18 mouse cellular contexts compared by ENCODE assay signal in genomic region chr9:78504679-78505078, GRCm38 (mm10). TPM values are rescaled to one million over a fixed set of nuclear protein-coding genes. Genes with fewer than 3 reads are reported as not detected.
DNase-seq lines count a peak whose midpoint lies in the region; ATAC-seq and TF ChIP-seq lines count a peak whose summit lies in the region.
"Had no signal": no experiment of that assay in that cellular context is flagged by ENCODE, and none has a peak within 500 bp of the region (broad histone marks: within the 10 kb centered on the region; RNA-seq: fewer than 3 reads in every experiment).

No protein-coding gene starts in this region.

- H3K9me3 ChIP-seq in hindbrain, embryonic 13.5 days: no peaks in the 10 kb centered on the region
- no peaks in the 10 kb centered on the region for H3K9me3 ChIP-seq in hindbrain, embryonic 12.5 days (replicated peaks)
- H3K9me3 ChIP-seq in hindbrain, embryonic 16.5 days (ENCODE audit: control insufficient read depth, low read length): no peaks in the 10 kb centered on the region
- no peaks in the 10 kb centered on the region for H3K9me3 ChIP-seq in neural tube, embryonic 14.5 days (ENCODE audit: control insufficient read depth, low read length)
- H3K9me3 ChIP-seq: embryonic facial prominence, embryonic 13.5 days; lung, embryonic 15.5 days had no signal

- peaks cover 28% of the 10 kb centered on the region for H3K4me1 ChIP-seq in hindbrain, embryonic 13.5 days (replicated peaks)
- H3K4me1 ChIP-seq in hindbrain, embryonic 12.5 days: peaks cover 19% of the 10 kb centered on the region
- H3K4me1 ChIP-seq in embryonic fibroblast, embryonic 13.5 days (ENCODE audit: control insufficient read depth, insufficient read depth, low read length): peaks cover 10% of the 10 kb centered on the region
- peaks cover 21% of the 10 kb centered on the region for H3K4me1 ChIP-seq in hindbrain, embryonic 16.5 days (ENCODE audit: control insufficient read depth, insufficient read depth, low read depth, low read length)
- peaks cover 13% of the 10 kb centered on the region for H3K4me1 ChIP-seq in neural tube, embryonic 14.5 days (ENCODE audit: control insufficient read depth, insufficient read depth, low read length)

- peak; percentile 40 for TF ChIP-seq POLR2A in embryonic fibroblast, embryonic 13.5 days (IDR thresholded peaks at IDR 0.05; ENCODE audit: low read depth, low read length)

- H3K4me2 ChIP-seq in hindbrain, embryonic 13.5 days: peak overlapping the region; percentile 47
- no peak overlapping the region for H3K4me2 ChIP-seq in hindbrain, embryonic 12.5 days (replicated peaks)
- peak overlapping the region; percentile 45 for H3K4me2 ChIP-seq in hindbrain, embryonic 16.5 days (ENCODE audit: low read length)
- H3K4me2 ChIP-seq in neural tube, embryonic 14.5 days (ENCODE audit: low read depth, low read length): peak overlapping the region; percentile 42
- H3K4me2 ChIP-seq: embryonic facial prominence, embryonic 13.5 days; lung, embryonic 15.5 days had no signal

- no peaks in the 10 kb centered on the region for H3K27me3 ChIP-seq in hindbrain, embryonic 13.5 days
- H3K27me3 ChIP-seq in hindbrain, embryonic 12.5 days: no peaks in the 10 kb centered on the region
- H3K27me3 ChIP-seq in hindbrain, embryonic 16.5 days (replicated peaks; ENCODE audit: control insufficient read depth, insufficient read depth, low read length): no peaks in the 10 kb centered on the region
- H3K27me3 ChIP-seq in neural tube, embryonic 14.5 days (ENCODE audit: control insufficient read depth, insufficient read depth, low read length): no peaks in the 10 kb centered on the region
- H3K27me3 ChIP-seq: embryonic facial prominence, embryonic 13.5 days; lung, embryonic 15.5 days had no signal

- no peak for DNase-seq in right cerebral cortex, adult 2 months (ENCODE audit: low spot score in 2 of 2)
- DNase-seq in cerebellum, postnatal 14 days: no peak
- no peak for DNase-seq in retina, embryonic 14.5 days (ENCODE audit: low spot score)
- DNase-seq: adrenal gland, postnatal 10 days; cerebellum, postnatal 36 days; heart, adult 2 months; kidney, postnatal 10 days; liver; right cerebral cortex, postnatal 25 days; thymus, postnatal 25 days had no signal

- H3K9ac ChIP-seq in hindbrain, embryonic 13.5 days: no peak overlapping the region
- no peak overlapping the region for H3K9ac ChIP-seq in hindbrain, embryonic 12.5 days
- H3K9ac ChIP-seq in hindbrain, embryonic 16.5 days (ENCODE audit: low read depth, low read length): peak overlapping the region; percentile 41; the same call in 1 of the 2 replicates
- H3K9ac ChIP-seq in neural tube, embryonic 14.5 days (replicated peaks; ENCODE audit: low read depth, low read length): no peak overlapping the region
- H3K9ac ChIP-seq: embryonic facial prominence, embryonic 13.5 days; lung, embryonic 15.5 days had no signal

- no peaks in the 10 kb centered on the region for H3K36me3 ChIP-seq in hindbrain, embryonic 13.5 days
- no peaks in the 10 kb centered on the region for H3K36me3 ChIP-seq in hindbrain, embryonic 12.5 days
- no peaks in the 10 kb centered on the region; the same call in 1 of the 2 replicates for H3K36me3 ChIP-seq in hindbrain, embryonic 16.5 days (ENCODE audit: control insufficient read depth, insufficient read depth, low read length)
- no peaks in the 10 kb centered on the region for H3K36me3 ChIP-seq in neural tube, embryonic 14.5 days (ENCODE audit: control insufficient read depth, insufficient read depth, low read length)
- H3K36me3 ChIP-seq: embryonic facial prominence, embryonic 13.5 days; lung, embryonic 15.5 days had no signal

- peak overlapping the region; percentile 95; the same call in 1 of the 2 replicates for H3K27ac ChIP-seq in hindbrain, embryonic 13.5 days
- no peak overlapping the region for H3K27ac ChIP-seq in hindbrain, embryonic 12.5 days
- peak overlapping the region; percentile 67 for H3K27ac ChIP-seq in embryonic fibroblast, embryonic 13.5 days (ENCODE audit: insufficient read depth, low read length)
- no peak overlapping the region; the same call in 1 of the 2 replicates for H3K27ac ChIP-seq in hindbrain, embryonic 16.5 days (ENCODE audit: low read depth, low read length)
- no peak overlapping the region; the same call in 1 of the 2 replicates for H3K27ac ChIP-seq in neural tube, embryonic 14.5 days (ENCODE audit: low read depth, low read length)
- H3K27ac ChIP-seq: embryonic facial prominence, embryonic 13.5 days; heart, adult 2 months; lung, embryonic 15.5 days had no signal

- H3K4me3 ChIP-seq in hindbrain, embryonic 13.5 days: 0 out of 2 replicates have a peak overlapping the region, but pooled peaks have one; percentile 21
- H3K4me3 ChIP-seq in hindbrain, embryonic 12.5 days: no peak overlapping the region
- no peak overlapping the region for H3K4me3 ChIP-seq in embryonic fibroblast, embryonic 13.5 days (ENCODE audit: insufficient read depth, low read length)
- peak overlapping the region; percentile 16 for H3K4me3 ChIP-seq in hindbrain, embryonic 16.5 days (ENCODE audit: low read length)
- no peak overlapping the region; the same call in 1 of the 2 replicates for H3K4me3 ChIP-seq in neural tube, embryonic 14.5 days (ENCODE audit: low read depth, low read length)
- H3K4me3 ChIP-seq: embryonic facial prominence, embryonic 13.5 days; heart, adult 2 months; lung, embryonic 15.5 days had no signal

- WGBS in hindbrain, embryonic 13.5 days: 72% methylated on average over 3 of the region's 3 CpGs
- 67% methylated on average over 3 of the region's 3 CpGs for WGBS in hindbrain, embryonic 12.5 days
- 73% methylated on average over 3 of the region's 3 CpGs for WGBS in hindbrain, embryonic 16.5 days
- 89% methylated on average over 3 of the region's 3 CpGs for whole genome bisulfite sequencing in neural tube, embryonic 14.5 days

- no peak for TF ChIP-seq CTCF in embryonic fibroblast, embryonic 13.5 days (IDR thresholded peaks at IDR 0.05; ENCODE audit: borderline replicate concordance, insufficient read depth, low read length)

- no peak for ATAC-seq in hindbrain, embryonic 13.5 days (ENCODE audit: low FRiP score)
- no peak for ATAC-seq in hindbrain, embryonic 12.5 days (ENCODE audit: low FRiP score)
- no peak for ATAC-seq in hindbrain, embryonic 16.5 days
- ATAC-seq in neural tube, embryonic 14.5 days (ENCODE audit: low read depth): no peak
- ATAC-seq: inflammation-experienced regulatory T-cells, adult 6 months had no signal

RNA-seq across cellular contexts. Expression of gene Eef1a1, which starts 15.7 kb away (rescaled TPM):
- polyA plus RNA-seq in hindbrain, embryonic 13.5 days (2015; fragmentation: Nextera tagmentation; extraction: Ambion mirVana): 3,538 and 3,562 TPM in 2 replicates
- 3,262 and 3,359 TPM in 2 replicates for polyA plus RNA-seq in hindbrain, embryonic 12.5 days (2016; fragmentation: Nextera tagmentation; extraction: Ambion mirVana)
- polyA plus RNA-seq in embryonic fibroblast, embryonic 13.5 days (2011; ENCODE audit: insufficient read length, low read depth, missing spikeins): 16,028 and 17,695 TPM in 2 replicates
- 2,954 and 2,983 TPM in 2 replicates for polyA plus RNA-seq in hindbrain, embryonic 16.5 days (2015; fragmentation: Nextera tagmentation; extraction: Ambion mirVana)
- polyA plus RNA-seq in neural tube, embryonic 14.5 days (2014; fragmentation: Nextera tagmentation; extraction: Ambion mirVana): 3,427 and 3,855 TPM in 2 replicates

RNA-seq across cellular contexts. Expression of gene Gm17324, which starts 56.1 kb away (rescaled TPM):
- polyA plus RNA-seq in hindbrain, embryonic 13.5 days (2015; fragmentation: Nextera tagmentation; extraction: Ambion mirVana): 0.99 and 1.3 TPM in 2 replicates
- 0.84 and 1.3 TPM in 2 replicates for polyA plus RNA-seq in hindbrain, embryonic 12.5 days (2016; fragmentation: Nextera tagmentation; extraction: Ambion mirVana)
- polyA plus RNA-seq in embryonic fibroblast, embryonic 13.5 days (2011; ENCODE audit: insufficient read length, low read depth, missing spikeins): not detected in 2 replicates
- 1.8 and 2.3 TPM in 2 replicates for polyA plus RNA-seq in hindbrain, embryonic 16.5 days (2015; fragmentation: Nextera tagmentation; extraction: Ambion mirVana)
- polyA plus RNA-seq in neural tube, embryonic 14.5 days (2014; fragmentation: Nextera tagmentation; extraction: Ambion mirVana): 2.1 and 2.4 TPM in 2 replicates
- polyA plus RNA-seq: heart, adult 2 months had no signal

RNA-seq across cellular contexts. Expression of gene Mto1, which starts 56.7 kb away (rescaled TPM):
- polyA plus RNA-seq in hindbrain, embryonic 13.5 days (2015; fragmentation: Nextera tagmentation; extraction: Ambion mirVana): 27.3 and 28.8 TPM in 2 replicates
- polyA plus RNA-seq in hindbrain, embryonic 12.5 days (2016; fragmentation: Nextera tagmentation; extraction: Ambion mirVana): 23.2 and 26.9 TPM in 2 replicates
- 14.5 and 15.4 TPM in 2 replicates for polyA plus RNA-seq in embryonic fibroblast, embryonic 13.5 days (2011; ENCODE audit: insufficient read length, low read depth, missing spikeins)
- 27.9 and 30.0 TPM in 2 replicates for polyA plus RNA-seq in hindbrain, embryonic 16.5 days (2015; fragmentation: Nextera tagmentation; extraction: Ambion mirVana)
- polyA plus RNA-seq in neural tube, embryonic 14.5 days (2014; fragmentation: Nextera tagmentation; extraction: Ambion mirVana): 32.0 and 34.6 TPM in 2 replicates

Comparison
In these comparisons a context has a peak if more than half of its experiments do, and no peak if none do; other contexts are left out.
1. H3K27ac ChIP-seq: peak in hindbrain, embryonic 13.5 days (single experiment) and embryonic fibroblast, embryonic 13.5 days (single experiment); none in hindbrain, embryonic 12.5 days (single experiment), hindbrain, embryonic 16.5 days (single experiment) and neural tube, embryonic 14.5 days (single experiment).
2. H3K4me3 ChIP-seq: peak in hindbrain, embryonic 13.5 days (single experiment) and hindbrain, embryonic 16.5 days (single experiment); none in hindbrain, embryonic 12.5 days (single experiment), embryonic fibroblast, embryonic 13.5 days (single experiment) and neural tube, embryonic 14.5 days (single experiment).